Mouse (Mus musculus) CH12.LX (cell line): Measurements from ENCODE around the gene Trir. TPM values are rescaled to one million over a fixed set of nuclear protein-coding genes. Genes with fewer than 3 reads are reported as not detected.

ENCODE experiments used
- DNase-seq: peaks from one replicate; pipeline ENCODE4 v3.0.0-alpha.2; 2013; ENCODE audit errors: extremely low read depth
- H3K27ac ChIP-seq: 2 replicates; pipeline ENCODE4 v1.5.1; 2012; ENCODE audit warnings: low read depth, mild to moderate bottlenecking, control low read depth, moderate library complexity; ENCODE audit not compliant: insufficient read depth
- H3K27me3 ChIP-seq: replicated peaks from 2 replicates; pipeline ENCODE3; 2012; ENCODE audit warnings: inconsistent platforms
- H3K36me3 ChIP-seq, 2 experiments: replicated peaks in 1 of 2; 2 replicates each; pipeline versions ENCODE3 to v1.6.1; 2012; ENCODE audit warnings: inconsistent platforms in 1 of 2, low read length in 1 of 2, mild to moderate bottlenecking in 1 of 2, mixed read lengths in 1 of 2, moderate library complexity in 1 of 2; ENCODE audit not compliant: control insufficient read depth in 1 of 2, insufficient read depth in 1 of 2
- H3K4me1 ChIP-seq, 2 experiments: 2 replicates each; pipeline ENCODE4 v1.6.1; 2012; ENCODE audit warnings: inconsistent platforms in 1 of 2, moderate library complexity in 1 of 2; ENCODE audit not compliant: insufficient read depth in 2 of 2, control insufficient read depth in 1 of 2
- H3K4me2 ChIP-seq: 2 replicates; pipeline ENCODE4 v1.6.1; 2012; ENCODE audit warnings: low read depth, mild to moderate bottlenecking, control low read depth; ENCODE audit not compliant: poor library complexity, insufficient read depth, severe bottlenecking
- H3K4me3 ChIP-seq, 3 experiments: fragments of 150-350 bp in 1 of 3; sonication (generic) in 1 of 3; replicated peaks in 1 of 3; 2 replicates each; pipeline versions ENCODE3 to v1.5.1; 2011 to 2012; ENCODE audit warnings: low read depth in 2 of 3, low read length in 2 of 3, mild to moderate bottlenecking in 2 of 3, moderate library complexity in 2 of 3, control low read depth in 1 of 3, improper control_type of control experiment in 1 of 3, inconsistent platforms in 1 of 3, mixed read lengths in 1 of 3; ENCODE audit not compliant: poor library complexity in 1 of 3
- H3K79me2 ChIP-seq: replicated peaks from 2 replicates; pipeline ENCODE4 v1.6.1; 2012; ENCODE audit warnings: mild to moderate bottlenecking, moderate library complexity; ENCODE audit not compliant: control insufficient read depth, poor library complexity, insufficient read depth, severe bottlenecking; ENCODE audit errors: extremely low read depth
- H3K9ac ChIP-seq: 2 replicates; pipeline ENCODE4 v1.6.1; 2012; ENCODE audit warnings: low read depth, mild to moderate bottlenecking, control low read depth, moderate library complexity; ENCODE audit not compliant: insufficient read depth
- H3K9me3 ChIP-seq: replicated peaks from 2 replicates; pipeline ENCODE3; 2012; ENCODE audit warnings: low read length, inconsistent platforms, mixed read lengths
- BHLHE40 ChIP-seq: IDR thresholded peaks from 2 replicates; pipeline ENCODE4 v1.6.1; 2011; ENCODE audit warnings: mild to moderate bottlenecking, low read depth, low read length, improper control_type of control experiment
- CHD1 ChIP-seq: IDR thresholded peaks from 2 replicates; pipeline ENCODE4 v1.6.1; 2012; ENCODE audit warnings: low read depth, low read length, improper control_type of control experiment, inconsistent platforms
- CHD2 ChIP-seq: IDR thresholded peaks from 2 replicates; pipeline ENCODE4 v1.6.1; 2011; ENCODE audit warnings: low read length, improper control_type of control experiment
- CTCF ChIP-seq, 2 experiments: IDR thresholded peaks in 1 of 2; conservative IDR thresholded peaks in 1 of 2; 2 replicates each; pipeline ENCODE4 v1.5.1; 2011 to 2012; ENCODE audit warnings: low read depth in 2 of 2, low read length in 2 of 2, improper control_type of control experiment in 1 of 2, inconsistent platforms in 1 of 2, mild to moderate bottlenecking in 1 of 2, moderate library complexity in 1 of 2
- E2F4 ChIP-seq: IDR thresholded peaks from 2 replicates; pipeline ENCODE4 v1.6.1; 2011; ENCODE audit warnings: low read depth, low read length, improper control_type of control experiment; ENCODE audit not compliant: insufficient replicate concordance
- ELF1 ChIP-seq: IDR thresholded peaks from 2 replicates; pipeline ENCODE4 v1.6.1; 2014; ENCODE audit warnings: low read depth, mild to moderate bottlenecking, inconsistent platforms, low read length, improper control_type of control experiment
- EP300 ChIP-seq: IDR thresholded peaks from 2 replicates; pipeline ENCODE4 v1.6.1; 2011; ENCODE audit warnings: low read length, improper control_type of control experiment
- ETS1 ChIP-seq: conservative IDR thresholded peaks from 2 replicates; pipeline ENCODE4 v1.6.1; 2012; ENCODE audit warnings: low read depth, mild to moderate bottlenecking, inconsistent platforms, low read length, improper control_type of control experiment, moderate library complexity
- GABPA ChIP-seq: IDR thresholded peaks from 2 replicates; pipeline ENCODE4 v1.6.1; 2012; ENCODE audit warnings: low read depth, low read length, improper control_type of control experiment, inconsistent platforms; ENCODE audit not compliant: insufficient replicate concordance
- HCFC1 ChIP-seq: IDR thresholded peaks from 2 replicates; pipeline ENCODE4 v1.6.1; 2012; ENCODE audit warnings: low read depth, mild to moderate bottlenecking, inconsistent platforms, low read length, improper control_type of control experiment
- IRF4 ChIP-seq: IDR thresholded peaks from 2 replicates; pipeline ENCODE4 v1.6.1; 2014; ENCODE audit warnings: low read depth, mild to moderate bottlenecking, inconsistent platforms, low read length, improper control_type of control experiment
- JUN ChIP-seq: IDR thresholded peaks from 2 replicates; pipeline ENCODE4 v1.6.1; 2011; ENCODE audit warnings: low read depth, mild to moderate bottlenecking, low read length, improper control_type of control experiment, moderate library complexity; ENCODE audit not compliant: insufficient read depth
- JUND ChIP-seq: conservative IDR thresholded peaks from 2 replicates; pipeline ENCODE4 v1.6.1; 2011; ENCODE audit warnings: low read depth, low read length, improper control_type of control experiment
- KAT2A ChIP-seq: IDR thresholded peaks from 2 replicates; pipeline ENCODE4 v1.6.1; 2012; ENCODE audit warnings: low read length, improper control_type of control experiment, inconsistent platforms; ENCODE audit not compliant: insufficient replicate concordance
- MAFK ChIP-seq: IDR thresholded peaks from 2 replicates; pipeline ENCODE4 v1.6.1; 2011; ENCODE audit warnings: low read length, improper control_type of control experiment; ENCODE audit not compliant: insufficient replicate concordance
- MAX ChIP-seq: IDR thresholded peaks from 2 replicates; pipeline ENCODE4 v1.6.1; 2011; ENCODE audit warnings: low read length, improper control_type of control experiment
- MAZ ChIP-seq: IDR thresholded peaks from 2 replicates; pipeline ENCODE4 v1.6.1; 2012; ENCODE audit warnings: low read depth, mild to moderate bottlenecking, inconsistent platforms, low read length, improper control_type of control experiment, moderate library complexity
- MEF2A ChIP-seq: IDR thresholded peaks from 2 replicates; pipeline ENCODE4 v1.6.1; 2014; ENCODE audit warnings: low read depth, mild to moderate bottlenecking, inconsistent platforms, low read length, improper control_type of control experiment, borderline replicate concordance
- MXI1 ChIP-seq: IDR thresholded peaks from 2 replicates; pipeline ENCODE4 v1.6.1; 2011; ENCODE audit warnings: mild to moderate bottlenecking, low read depth, low read length, improper control_type of control experiment
- MYC ChIP-seq: IDR thresholded peaks from 2 replicates; pipeline ENCODE4 v1.6.1; 2011; ENCODE audit warnings: low read depth, mild to moderate bottlenecking, improper control_type of control experiment, low read length
- NELFE ChIP-seq: IDR thresholded peaks from 2 replicates; pipeline ENCODE4 v1.6.1; 2011; ENCODE audit warnings: low read depth, low read length, improper control_type of control experiment
- NRF1 ChIP-seq: IDR thresholded peaks from 2 replicates; pipeline ENCODE4 v1.6.1; 2014; ENCODE audit warnings: low read depth, mild to moderate bottlenecking, inconsistent platforms, low read length, improper control_type of control experiment, moderate library complexity
- PAX5 ChIP-seq: IDR thresholded peaks from 2 replicates; pipeline ENCODE4 v1.6.1; 2012; ENCODE audit warnings: low read length, inconsistent platforms, mixed read lengths
- POLR2A ChIP-seq: IDR thresholded peaks from 2 replicates; pipeline ENCODE4 v1.6.1; 2011; ENCODE audit warnings: low read depth, mild to moderate bottlenecking, improper control_type of control experiment, low read length
- POLR2AphosphoS2 ChIP-seq: IDR thresholded peaks from 2 replicates; pipeline ENCODE4 v1.6.1; 2011; ENCODE audit warnings: low read depth, low read length, improper control_type of control experiment
- RAD21 ChIP-seq: IDR thresholded peaks from 2 replicates; pipeline ENCODE4 v1.6.1; 2011; ENCODE audit warnings: low read depth, mild to moderate bottlenecking, low read length, improper control_type of control experiment, moderate library complexity
- RCOR1 ChIP-seq: conservative IDR thresholded peaks from 2 replicates; pipeline ENCODE4 v1.6.1; 2012; ENCODE audit warnings: low read depth, mild to moderate bottlenecking, inconsistent platforms, low read length, improper control_type of control experiment
- SIN3A ChIP-seq: IDR thresholded peaks from 2 replicates; pipeline ENCODE4 v1.6.1; 2012; ENCODE audit warnings: low read length, improper control_type of control experiment, inconsistent platforms
- SMC3 ChIP-seq: IDR thresholded peaks from 2 replicates; pipeline ENCODE4 v1.6.1; 2011; ENCODE audit warnings: low read depth, low read length, improper control_type of control experiment
- TBP ChIP-seq: conservative IDR thresholded peaks from 2 replicates; pipeline ENCODE4 v1.6.1; 2011; ENCODE audit warnings: low read depth, low read length, improper control_type of control experiment
- TCF12 ChIP-seq: IDR thresholded peaks from 2 replicates; pipeline ENCODE4 v1.6.1; 2014; ENCODE audit warnings: low read depth, mild to moderate bottlenecking, inconsistent platforms, low read length, improper control_type of control experiment
- UBTF ChIP-seq: IDR thresholded peaks from 2 replicates; pipeline ENCODE4 v1.6.1; 2012; ENCODE audit warnings: low read depth, mild to moderate bottlenecking, inconsistent platforms, low read length, improper control_type of control experiment, moderate library complexity
- USF1 ChIP-seq: IDR thresholded peaks from 2 replicates; pipeline ENCODE4 v1.6.1; 2014; ENCODE audit warnings: low read depth, mild to moderate bottlenecking, inconsistent platforms, low read length, improper control_type of control experiment
- USF2 ChIP-seq: conservative IDR thresholded peaks from 2 replicates; pipeline ENCODE4 v1.6.1; 2011; ENCODE audit warnings: low read depth, low read length, improper control_type of control experiment
- ZC3H11A ChIP-seq: IDR thresholded peaks from 2 replicates; pipeline ENCODE4 v1.6.1; 2012; ENCODE audit warnings: low read depth, mild to moderate bottlenecking, inconsistent platforms, low read length, improper control_type of control experiment
- ZKSCAN1 ChIP-seq: IDR thresholded peaks from 2 replicates; pipeline ENCODE4 v1.6.1; 2012; ENCODE audit warnings: low read depth, inconsistent platforms, low read length, improper control_type of control experiment, borderline replicate concordance
- ZMIZ1 ChIP-seq: IDR thresholded peaks from 2 replicates; pipeline ENCODE4 v1.6.1; 2012; ENCODE audit warnings: low read depth, mild to moderate bottlenecking, inconsistent platforms, low read length, improper control_type of control experiment
- ZNF384 ChIP-seq: IDR thresholded peaks from 2 replicates; pipeline ENCODE4 v1.6.1; 2012; ENCODE audit warnings: low read depth, low read length, improper control_type of control experiment, inconsistent platforms
- dilution Hi-C: fragments of 300-500 bp; cut with MboI; formaldehyde crosslinking; loops from 2 replicates; pipeline ENCODE4 v1.14.3; 2020; ENCODE audit warnings: low sequenced_read_pairs; ENCODE audit not compliant: extremely low pct_unique_long_range_greater_than_20kb, extremely low pct_ligation_motif_present
- in situ Hi-C: fragments of 300-500 bp; cut with MboI; formaldehyde crosslinking; loops from 3 replicates; pipeline ENCODE4 v1.14.3; 2019; ENCODE audit warnings: low sequenced_read_pairs, low pct_ligation_motif_present, low pct_unique_long_range_greater_than_20kb, mixed read lengths
- polyA plus RNA-seq: library from polyadenylated mRNA; unstranded; fragments of >175 nt; gene quantifications from 2 replicates; pipeline ENCODE4 v1.2.1, GENCODE M21; 2012; ENCODE audit warnings: low read depth; ENCODE audit not compliant: insufficient read length
- total RNA-seq, 2 experiments: library from RNA; depleted of rRNA; stranded (reverse); fragments of 300-350 nt in 1 of 2; fragments of >200 nt in 1 of 2; gene quantifications; 2 replicates each; pipeline ENCODE4 v1.2.3; 2012 to 2014

The Trir gene
- total and polyA plus RNA-seq, 3 experiments, result 151 to 209 (median 185) TPM

DNA sequence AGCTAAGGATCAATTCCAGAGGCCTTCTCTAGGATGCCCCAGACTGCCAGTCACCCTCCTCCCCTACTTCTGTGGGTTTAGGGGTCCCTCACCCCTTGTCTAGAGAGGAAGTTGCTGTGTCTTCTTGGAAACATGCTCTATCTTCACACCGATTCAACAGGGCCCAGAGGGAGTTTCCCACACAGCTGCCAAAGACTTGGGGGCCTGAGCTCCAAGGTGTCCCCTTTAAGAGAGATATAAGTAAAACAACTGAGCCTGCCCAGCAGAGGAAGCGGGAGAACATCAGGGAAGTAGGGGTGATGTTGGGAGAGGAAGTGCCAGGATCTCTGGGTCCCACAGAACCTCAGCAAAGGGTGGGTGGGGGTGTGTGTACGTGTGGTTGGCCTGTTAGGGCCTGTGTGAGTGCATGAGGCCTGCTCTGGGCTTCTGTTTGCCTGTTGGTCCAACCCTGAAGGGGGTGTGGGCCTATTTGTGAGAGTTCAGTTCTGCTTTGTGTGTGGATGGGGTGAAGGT is 44.1 kb upstream of the Trir start:
- peak overlapping the region; percentile 68 for H3K9ac ChIP-seq
- H3K27me3 ChIP-seq, result no peaks in the 10 kb centered on the region
- peak overlapping the region; percentile 2 to 94 (median 14) for H3K4me3 ChIP-seq
- peaks cover 35 to 62% of the 10 kb centered on the region in 2 experiments for H3K4me1 ChIP-seq
- H3K27ac ChIP-seq, result peak overlapping the region; percentile 94
- H3K4me2 ChIP-seq, result peak overlapping the region; percentile 55
- TF ChIP-seq BHLHE40, result no peak
- no peak for TF ChIP-seq USF1
- TF ChIP-seq MYC, result no peak
- no peak for TF ChIP-seq RAD21
- TF ChIP-seq PAX5, result no peak
- TF ChIP-seq MXI1, result peak; percentile 67; the same call in 1 of the 2 replicates
- no peak for TF ChIP-seq SIN3A
- TF ChIP-seq USF2, result no peak
- peak; percentile 14; the same call in 1 of the 2 replicates for TF ChIP-seq CHD1
- no peak for TF ChIP-seq RCOR1
- TF ChIP-seq EP300, result peak; percentile 27; the same call in 1 of the 2 replicates
- TF ChIP-seq SMC3, result no peak
- no peak; the same call in 1 of the 2 replicates for TF ChIP-seq IRF4
- TF ChIP-seq JUND, result no peak
- TF ChIP-seq NRF1, result no peak
- TF ChIP-seq ZMIZ1, result no peak
- TF ChIP-seq TCF12, result no peak; the same call in 1 of the 2 replicates
- no peak for TF ChIP-seq E2F4
- no peak for TF ChIP-seq MAFK
- peak; percentile 42; the same call in 1 of the 2 replicates for TF ChIP-seq ELF1
- no peak for TF ChIP-seq ZNF384
- peak; percentile 80; the same call in 1 of the 2 replicates for TF ChIP-seq MAZ
- no peak; the same call in 1 of the 2 replicates for TF ChIP-seq ETS1
- no peak for TF ChIP-seq GABPA
- TF ChIP-seq JUN, result no peak
- no peak for TF ChIP-seq KAT2A
- peak; percentile 12; the same call in 1 of the 2 replicates for TF ChIP-seq MEF2A
- 0 out of 2 replicates have a peak, but pooled peaks have one; percentile 40 for TF ChIP-seq TBP
- peak; percentile 53; the same call in 1 of the 2 replicates for TF ChIP-seq UBTF
- no peak for TF ChIP-seq NELFE
- peak; percentile 37; the same call in 1 of the 2 replicates for TF ChIP-seq CHD2
- no peak for TF ChIP-seq MAX
- TF ChIP-seq POLR2AphosphoS2, result no peak
- no peak for TF ChIP-seq HCFC1
- TF ChIP-seq CTCF (conservative IDR thresholded peaks at IDR 0.05 in 1 of 2, IDR thresholded peaks at IDR 0.05 in 1 of 2; ENCODE audit: low read depth in 2 of 2, low read length in 2 of 2), result no peak
- TF ChIP-seq POLR2A, result peak; percentile 68
- no peak for TF ChIP-seq ZKSCAN1
- TF ChIP-seq ZC3H11A, result no peak
- peaks cover 9% of the 10 kb centered on the region for H3K79me2 ChIP-seq
- H3K36me3 ChIP-seq, result peaks cover under 1% of the 10 kb centered on the region in 2 experiments
- peak; percentile 83 for DNase-seq
- dilution Hi-C loops (no loop called here), in situ Hi-C loops (no loop called here)
- H3K9me3 ChIP-seq, result no peaks in the 10 kb centered on the region
